Mouse (Mus musculus): ENCODE data around the gene Atp8a2.

Atp8a2 gene

DNA sequence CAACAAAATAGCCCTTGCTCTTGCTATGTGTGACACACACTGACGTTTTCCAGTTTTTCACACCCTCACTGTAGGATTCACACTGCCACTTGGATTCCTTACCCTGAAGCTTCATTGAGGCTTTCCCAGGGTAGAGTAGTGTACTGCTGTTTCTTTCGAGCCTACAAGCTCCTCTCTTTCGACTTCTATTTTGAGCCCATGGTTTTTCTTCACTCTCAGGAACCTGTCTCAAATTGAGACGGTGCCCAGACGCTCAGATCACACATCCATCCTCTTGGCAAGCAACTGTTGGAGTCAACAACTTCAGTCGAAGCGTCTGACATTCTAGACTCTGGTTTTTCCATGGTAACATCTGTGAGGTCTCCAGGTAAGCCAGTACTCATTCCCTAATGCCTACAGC, at the start of gene Atp8a2:
Gene Atp8a2, minus strand, starts transcription at position 296 of the 400 bp plus-strand sequence.
- no peak for DNase-seq (ENCODE audit: low spot score)

DNA sequence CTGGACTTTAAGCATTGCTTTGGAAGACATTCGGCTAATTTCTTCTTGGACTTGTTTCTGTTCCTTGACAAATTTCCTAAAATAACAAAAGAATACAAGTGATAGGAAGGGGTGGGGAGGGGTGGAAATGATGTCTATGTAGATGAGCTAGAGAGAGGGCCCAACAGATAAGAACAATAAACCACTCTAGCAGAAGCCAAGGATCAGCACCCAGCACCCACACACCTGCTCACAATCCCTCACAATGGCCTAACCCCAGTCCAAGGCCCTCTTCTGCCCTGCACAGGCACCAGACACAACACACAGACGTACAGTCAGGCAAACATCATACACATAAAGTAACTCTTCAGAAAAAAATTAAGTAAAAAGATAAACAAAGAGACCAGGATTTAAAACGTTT, 41.6 kb upstream of the Atp8a2 start:
- no peak for DNase-seq (ENCODE audit: low spot score)

DNA sequence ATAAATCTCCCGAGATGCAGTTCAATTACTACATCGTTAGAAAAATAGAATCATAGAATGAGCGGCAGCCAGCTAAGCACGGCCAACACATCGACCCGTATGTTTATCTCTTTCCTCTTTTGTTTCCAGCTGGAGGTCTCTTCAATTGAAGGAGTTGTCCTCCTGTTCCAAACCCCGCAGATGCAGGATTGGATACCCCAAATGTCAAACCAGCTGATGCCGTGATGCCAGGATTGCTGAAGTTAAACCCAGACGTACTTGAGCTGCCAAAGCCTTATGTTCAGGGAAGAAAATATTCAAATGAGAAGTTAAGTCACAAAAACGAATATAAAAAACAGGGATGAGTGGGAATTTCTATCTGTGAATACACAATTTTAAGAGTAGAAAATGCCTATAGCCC, 22.9 kb upstream of the Atp8a2 start:
- no peak for DNase-seq (ENCODE audit: low spot score)

DNA sequence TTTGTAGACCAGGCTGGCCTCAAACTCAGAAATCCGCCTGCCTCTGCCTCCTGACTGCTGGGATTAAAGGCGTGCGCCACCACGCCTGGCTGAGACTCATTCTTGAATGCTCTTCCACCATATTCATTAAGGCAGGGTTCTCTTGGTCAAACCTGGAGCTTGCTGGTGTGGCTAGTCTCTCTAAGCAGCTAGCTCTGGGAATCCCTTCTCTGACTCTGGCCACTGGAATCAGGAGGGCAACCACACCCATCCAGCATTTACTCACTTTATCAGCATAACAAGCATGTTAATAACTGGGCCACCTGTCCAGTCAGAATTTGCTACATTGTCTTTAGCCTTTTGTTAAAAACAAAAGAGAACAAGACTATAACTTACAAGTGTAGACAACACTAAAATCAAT, 20.6 kb upstream of the Atp8a2 start:
- no peak for DNase-seq (ENCODE audit: low spot score)

DNA sequence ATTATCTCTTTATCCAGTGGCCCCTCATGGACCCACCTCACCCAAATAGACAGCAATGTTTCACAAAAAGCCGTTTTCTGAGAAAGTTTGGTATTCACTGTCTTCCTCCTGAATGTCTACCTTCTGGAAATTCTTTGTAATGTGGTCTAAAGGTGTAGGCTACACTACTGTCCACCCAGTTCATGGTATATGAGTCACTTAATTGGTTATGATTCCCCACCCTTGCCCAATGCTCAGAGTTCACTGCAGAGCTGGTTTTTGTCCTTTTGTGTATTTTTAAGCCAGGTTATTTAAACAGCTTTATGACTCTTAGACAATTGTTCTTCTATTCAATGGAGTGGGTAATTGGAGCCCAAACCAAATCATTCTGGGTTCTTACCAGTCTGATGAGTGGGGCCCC, 19.1 kb upstream of the Atp8a2 start:
- DNase-seq (ENCODE audit: low spot score), result no peak

DNA sequence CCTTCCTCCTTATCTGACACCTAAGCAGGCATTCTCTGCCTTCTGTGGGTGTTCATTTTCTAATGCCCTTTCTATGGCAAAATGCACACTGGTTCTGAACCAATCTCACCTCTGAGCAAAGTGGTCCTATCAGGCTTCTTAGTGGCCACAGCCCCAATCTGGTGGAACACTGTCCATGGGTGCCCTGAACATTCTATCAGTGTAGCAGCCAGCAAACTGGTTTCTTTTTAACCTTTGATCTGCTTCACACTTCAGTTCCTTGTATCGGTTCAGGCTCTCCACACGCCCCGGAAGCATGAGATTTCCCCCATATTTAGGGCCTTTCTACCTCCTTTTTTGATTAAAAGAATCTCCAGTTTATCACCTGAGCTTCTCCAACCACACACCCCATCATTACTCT, 18.0 kb upstream of the Atp8a2 start:
- no peak for DNase-seq (ENCODE audit: low spot score)

DNA sequence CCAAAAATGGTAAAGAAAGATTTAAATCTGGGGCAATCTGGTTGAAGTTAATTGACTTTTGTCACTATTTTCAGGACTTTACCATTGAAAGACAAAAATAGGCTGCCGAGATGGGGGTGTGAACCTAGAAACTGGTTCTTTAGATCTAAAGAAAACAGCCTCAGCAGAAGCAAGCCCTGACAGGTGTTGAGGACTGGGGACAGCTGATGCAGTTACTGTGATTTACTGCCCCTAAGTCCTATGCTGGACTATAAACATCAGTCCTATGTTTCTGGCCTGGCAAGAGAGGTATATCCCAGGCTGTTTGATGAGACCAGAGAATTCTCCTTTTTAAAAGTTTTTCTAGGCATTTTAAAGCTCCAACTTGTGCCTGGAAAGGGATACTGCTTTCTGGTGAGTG, 17.1 kb upstream of the Atp8a2 start:
- no peak for DNase-seq (ENCODE audit: low spot score)

DNA sequence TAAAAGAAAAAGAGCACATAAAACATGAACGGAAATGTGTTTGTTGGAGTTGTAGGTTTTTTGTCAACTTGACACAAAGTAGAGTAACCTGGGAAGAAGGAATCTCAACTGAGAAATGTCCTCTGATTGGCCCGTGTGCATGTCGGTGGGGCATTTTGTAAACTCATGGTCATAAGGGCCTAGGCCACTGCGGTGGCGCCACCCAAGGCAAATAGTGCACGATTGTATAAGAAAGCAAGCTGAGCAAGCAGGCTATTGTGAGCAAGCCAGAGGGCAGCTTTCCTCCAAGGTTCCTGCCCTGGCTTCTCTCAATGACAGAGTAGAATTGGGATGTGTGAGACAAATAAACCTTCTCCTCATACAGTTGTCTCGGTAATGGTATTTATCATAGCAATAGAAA, 12.2 kb upstream of the Atp8a2 start:
- DNase-seq (ENCODE audit: low spot score), result no peak

DNA sequence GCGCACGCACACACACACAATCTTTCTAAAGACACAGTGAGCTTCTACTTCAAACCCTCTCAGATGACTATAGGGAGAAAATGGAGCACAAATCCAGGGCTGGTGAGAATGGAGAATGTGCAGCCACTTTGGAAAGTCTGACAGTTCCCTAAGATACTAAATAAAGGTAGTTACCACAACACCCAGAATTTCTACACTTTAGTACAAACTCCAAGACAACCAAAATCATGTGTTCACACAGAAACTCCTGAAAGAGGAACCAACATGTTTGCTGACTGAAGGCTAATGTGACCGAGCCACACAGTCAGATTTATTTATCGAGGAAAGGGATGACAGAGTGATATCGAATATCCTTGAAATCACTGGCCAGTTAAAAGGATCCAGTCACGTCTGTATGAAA, 8.0 kb upstream of the Atp8a2 start:
- DNase-seq (ENCODE audit: low spot score), result no peak

DNA sequence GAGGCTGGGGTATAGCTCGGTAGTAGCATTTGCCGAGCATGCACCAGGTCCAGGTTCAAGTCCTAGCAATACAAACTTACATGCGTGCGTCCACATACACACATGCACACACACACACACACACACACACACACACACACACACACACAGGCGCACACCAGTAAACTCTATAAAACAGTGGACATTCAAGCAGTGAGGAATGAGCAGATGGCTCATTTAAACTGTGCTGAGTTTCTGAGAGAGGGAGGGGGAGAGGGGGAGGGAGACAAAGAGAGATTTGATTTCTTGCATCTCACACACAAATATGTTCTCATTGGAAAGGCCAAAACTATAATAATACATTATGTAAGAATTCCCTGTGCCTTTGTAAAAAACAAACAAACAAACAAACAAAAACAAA, 980 bp downstream of the Atp8a2 start:
- no peak for DNase-seq (ENCODE audit: low spot score)

DNA sequence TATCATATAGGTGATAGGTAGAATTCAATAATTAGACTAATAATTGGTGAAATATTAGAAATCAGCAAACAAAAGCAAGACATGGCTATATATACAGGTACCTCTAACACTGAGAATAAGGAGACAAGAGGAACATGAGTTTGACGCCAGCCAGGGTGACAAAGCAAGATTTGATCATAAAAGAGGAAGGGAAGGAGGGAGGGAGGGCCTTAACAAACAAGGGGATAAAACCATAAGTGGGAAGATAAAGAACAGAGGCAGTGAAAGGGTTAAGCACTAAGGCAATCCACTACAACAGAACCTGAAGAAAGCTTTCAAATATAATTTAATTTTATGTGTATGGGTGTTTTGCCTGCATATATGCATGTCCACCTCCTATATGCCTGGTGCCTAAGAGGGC, 2.4 kb downstream of the Atp8a2 start:
- DNase-seq (ENCODE audit: low spot score), result no peak

DNA sequence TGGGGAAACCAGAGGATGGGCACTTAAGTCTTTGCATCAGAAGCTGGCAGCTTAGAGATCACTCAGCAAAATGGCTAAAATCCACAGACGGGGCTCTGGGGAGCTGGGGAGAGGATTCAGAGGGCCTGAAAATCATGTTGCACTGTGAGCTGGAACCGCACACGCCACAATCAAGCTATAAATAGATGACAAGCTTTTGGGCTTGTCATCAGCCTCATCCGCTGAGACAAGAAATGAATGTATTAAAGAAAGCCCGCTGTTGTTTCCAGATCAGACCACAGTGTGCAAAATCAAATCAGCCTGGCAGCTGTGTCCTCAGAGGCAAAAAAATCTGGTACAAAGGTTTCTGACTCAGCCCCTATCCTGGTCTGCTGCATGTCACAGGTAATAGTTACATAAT, 7.2 kb downstream of the Atp8a2 start:
- DNase-seq (ENCODE audit: low spot score), result no peak

DNA sequence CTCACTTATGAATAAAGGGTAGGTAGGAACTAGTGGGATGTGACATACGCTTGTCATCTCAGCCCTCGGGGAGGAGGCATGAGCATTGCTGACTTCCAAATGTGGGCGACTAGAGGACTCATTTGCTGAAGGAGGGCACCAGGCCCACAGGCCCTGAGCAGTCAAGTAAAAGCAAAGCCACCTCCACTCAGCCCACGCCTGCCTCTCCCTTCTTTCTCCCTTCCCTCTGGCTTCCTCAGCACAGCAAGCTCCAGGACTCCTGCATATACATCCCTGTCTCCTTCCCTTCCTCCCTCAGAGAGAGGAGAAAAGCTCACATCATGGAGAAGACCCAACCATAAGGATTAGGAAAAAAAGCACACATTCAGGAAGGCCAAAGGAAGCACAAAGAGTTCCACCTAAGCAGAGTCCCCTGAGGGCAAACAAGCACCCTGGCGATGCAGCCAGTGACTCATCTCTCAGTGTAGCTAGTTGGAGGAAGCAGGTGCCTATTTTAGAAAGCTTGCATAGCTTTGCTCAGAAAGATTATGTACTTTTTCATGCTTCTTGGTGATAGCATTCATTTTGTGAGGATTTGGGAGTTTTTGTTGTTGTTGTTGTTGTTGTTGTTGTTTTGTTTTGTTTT, 8.7 kb downstream of the Atp8a2 start:
- no peak for DNase-seq (ENCODE audit: low spot score)

DNA sequence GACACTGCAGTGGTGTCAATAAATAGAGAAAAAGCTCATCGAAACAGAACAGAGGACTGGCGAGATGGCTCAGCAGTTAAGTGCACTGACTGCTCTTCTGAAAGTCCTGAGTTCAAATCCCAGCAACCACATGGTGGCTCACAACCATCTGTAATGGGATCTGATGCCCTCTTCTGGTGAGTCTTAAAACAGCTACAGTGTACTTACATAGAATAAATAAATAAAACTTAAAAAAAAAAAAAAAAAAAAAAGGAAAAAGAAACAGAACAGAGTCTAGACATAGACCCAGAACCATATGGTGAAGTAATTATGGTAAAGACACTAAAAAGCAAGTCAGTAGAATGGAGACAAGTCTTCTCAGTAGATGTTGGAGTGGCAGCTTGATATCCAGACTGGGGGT, 15.7 kb downstream of the Atp8a2 start:
- no peak for DNase-seq (ENCODE audit: low spot score)

DNA sequence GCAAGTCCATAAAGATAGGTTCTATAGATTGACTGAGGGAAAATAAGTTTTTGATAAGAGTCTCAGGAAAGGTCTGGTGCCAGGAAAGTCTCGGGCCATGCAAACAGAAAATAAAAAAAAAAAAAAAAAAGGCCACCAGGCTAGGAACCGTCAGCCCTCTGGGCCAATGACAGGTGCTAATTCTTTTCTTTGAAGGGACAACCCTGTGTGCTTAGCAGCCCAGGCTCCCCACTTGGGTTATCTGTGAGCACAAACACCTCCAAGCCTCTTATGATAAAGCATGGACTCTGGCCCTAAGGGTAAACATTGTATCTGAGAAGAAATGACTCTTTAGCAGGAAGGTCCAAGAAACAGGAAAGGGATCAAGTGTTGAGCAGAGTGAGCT, 18.4 kb downstream of the Atp8a2 start:
- peak; percentile 82 for DNase-seq (ENCODE audit: low spot score)

DNA sequence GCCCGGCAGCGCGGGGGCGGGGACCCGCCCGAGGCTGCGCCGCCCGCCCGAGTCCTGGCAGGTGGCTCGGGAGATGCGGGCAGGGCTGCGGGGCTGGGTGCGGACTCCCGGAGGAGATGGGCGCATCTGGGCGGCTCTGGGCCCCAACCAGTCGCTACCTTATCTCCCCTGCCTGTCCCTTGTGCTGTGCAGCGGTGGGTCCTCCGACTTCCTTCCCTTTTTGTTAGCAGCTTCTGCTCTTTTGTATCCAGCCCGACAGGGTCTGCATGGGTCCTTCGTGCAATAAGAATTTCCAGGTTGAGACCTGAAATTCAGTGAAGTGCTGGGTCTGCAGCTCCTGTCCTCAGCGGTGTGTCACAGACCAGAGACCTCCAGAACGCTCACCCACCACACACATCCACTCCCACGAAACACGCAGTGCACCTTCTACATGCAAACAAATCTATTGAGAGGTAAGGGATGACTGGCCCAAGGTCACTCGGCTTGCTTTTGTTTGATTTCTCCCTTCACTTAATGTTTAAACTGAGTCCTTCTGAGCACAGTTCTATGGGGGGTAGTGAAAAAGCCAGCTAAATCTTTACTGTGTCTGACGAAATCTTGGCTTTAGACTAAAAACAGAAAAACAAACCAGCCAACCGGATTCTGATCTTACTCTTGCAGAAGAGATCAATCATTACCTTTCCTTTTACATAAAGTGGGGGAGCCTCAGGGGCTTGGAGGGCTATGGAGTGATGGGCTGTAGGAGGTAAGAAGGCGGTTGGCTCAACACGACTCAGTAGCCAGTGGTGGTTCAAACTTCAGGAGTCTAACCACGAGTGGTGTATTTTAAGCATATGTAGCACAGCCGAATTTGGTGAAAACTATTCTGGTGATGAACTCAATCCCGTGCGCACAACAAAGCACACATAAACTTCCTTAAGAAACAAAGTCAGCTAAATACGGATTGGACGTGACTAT, 19.1 kb downstream of the Atp8a2 start:
- DNase-seq (ENCODE audit: low spot score), result peak; percentile 77

DNA sequence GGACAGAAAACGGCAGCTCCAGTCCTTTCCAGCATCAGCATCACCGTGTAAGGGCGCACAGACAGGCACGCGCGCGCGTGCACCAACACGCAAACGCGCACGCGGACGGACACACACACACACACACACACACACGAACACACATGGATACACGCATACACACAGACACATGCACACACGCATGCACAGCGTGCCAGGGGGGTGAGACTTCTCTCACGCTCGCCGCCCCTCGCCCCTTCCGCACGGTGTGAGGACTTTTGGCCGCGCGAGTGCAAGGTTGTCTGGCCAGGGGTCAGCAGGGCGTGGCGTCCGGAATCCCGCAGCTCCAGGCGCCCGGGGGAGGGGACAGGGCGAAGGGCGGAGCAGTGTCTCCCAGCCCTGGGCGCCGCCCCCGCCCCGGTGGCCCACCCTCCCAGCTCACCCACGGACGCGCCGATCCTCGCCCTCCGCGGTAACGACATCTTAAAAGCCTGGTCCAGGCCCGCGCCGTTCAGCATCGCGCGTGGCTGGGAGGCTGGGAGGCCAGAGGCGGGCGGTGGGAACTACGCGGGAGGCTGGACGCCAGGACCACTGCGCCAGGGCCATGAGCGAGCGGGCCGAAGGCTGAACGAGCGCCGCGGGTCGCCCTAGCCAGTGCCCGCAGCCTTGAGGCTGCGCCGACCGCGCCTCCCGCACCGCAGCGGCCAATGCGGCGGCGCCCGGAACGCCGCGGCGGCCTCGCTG, 19.9 kb downstream of the Atp8a2 start:
- peak; percentile 90 for DNase-seq (ENCODE audit: low spot score)

DNA sequence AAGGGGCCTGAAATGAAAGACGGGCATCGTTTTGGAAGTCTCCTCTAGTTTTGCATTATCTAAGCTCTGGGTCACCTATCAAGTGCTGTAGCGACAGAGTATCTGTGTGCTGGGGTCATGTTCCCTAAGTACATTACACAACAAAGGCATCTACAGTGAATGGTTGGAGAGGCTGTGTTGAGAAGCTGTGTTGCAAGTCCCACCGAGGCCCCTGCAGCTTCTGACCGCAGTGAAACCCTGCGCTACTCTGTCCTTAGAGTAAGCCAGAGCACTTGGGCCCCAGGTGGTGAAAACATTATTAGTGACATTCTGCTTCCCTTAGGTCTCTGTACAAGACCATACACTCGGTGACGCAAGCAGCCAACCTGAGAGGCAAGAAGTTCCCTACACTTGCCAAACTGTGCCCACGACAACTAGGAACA, 20.5 kb downstream of the Atp8a2 start:
- DNase-seq (ENCODE audit: low spot score), result no peak

DNA sequence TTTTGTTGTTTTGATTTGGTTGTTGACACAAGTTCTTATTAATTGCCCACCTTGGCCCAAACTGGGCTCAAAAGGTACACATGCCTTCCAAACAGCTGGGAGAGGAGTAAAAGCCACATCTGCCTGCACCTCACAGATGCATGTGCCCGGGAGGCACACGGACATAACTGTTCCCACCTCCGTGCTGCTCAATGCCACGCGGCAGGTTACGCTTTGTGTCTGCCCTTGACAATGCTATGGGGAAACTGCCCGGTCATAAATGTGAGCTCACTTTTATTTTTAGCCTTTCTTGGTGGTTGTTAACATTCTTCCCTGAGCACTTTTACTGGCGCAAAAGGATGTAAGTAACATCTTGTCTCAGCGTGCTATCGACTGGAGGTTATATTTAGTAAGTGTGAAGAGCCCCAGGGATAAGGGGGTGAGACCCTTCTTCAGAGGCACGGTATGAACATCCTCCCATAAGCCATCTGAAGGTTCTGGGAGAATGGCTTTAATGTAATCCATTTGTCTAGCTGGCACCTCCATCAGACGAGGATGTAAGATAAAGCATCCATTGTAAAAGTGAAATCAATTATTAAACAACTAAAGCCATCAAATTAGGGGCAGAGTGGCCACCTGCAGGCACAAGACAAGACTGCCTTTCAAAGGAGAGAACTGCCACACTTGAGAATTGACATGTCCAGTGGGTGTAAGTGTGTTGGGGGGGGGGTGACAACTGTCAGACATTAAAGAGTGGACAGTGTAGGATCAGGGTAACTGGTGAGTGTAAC, 24.5 kb downstream of the Atp8a2 start:
- DNase-seq (ENCODE audit: low spot score), result no peak

DNA sequence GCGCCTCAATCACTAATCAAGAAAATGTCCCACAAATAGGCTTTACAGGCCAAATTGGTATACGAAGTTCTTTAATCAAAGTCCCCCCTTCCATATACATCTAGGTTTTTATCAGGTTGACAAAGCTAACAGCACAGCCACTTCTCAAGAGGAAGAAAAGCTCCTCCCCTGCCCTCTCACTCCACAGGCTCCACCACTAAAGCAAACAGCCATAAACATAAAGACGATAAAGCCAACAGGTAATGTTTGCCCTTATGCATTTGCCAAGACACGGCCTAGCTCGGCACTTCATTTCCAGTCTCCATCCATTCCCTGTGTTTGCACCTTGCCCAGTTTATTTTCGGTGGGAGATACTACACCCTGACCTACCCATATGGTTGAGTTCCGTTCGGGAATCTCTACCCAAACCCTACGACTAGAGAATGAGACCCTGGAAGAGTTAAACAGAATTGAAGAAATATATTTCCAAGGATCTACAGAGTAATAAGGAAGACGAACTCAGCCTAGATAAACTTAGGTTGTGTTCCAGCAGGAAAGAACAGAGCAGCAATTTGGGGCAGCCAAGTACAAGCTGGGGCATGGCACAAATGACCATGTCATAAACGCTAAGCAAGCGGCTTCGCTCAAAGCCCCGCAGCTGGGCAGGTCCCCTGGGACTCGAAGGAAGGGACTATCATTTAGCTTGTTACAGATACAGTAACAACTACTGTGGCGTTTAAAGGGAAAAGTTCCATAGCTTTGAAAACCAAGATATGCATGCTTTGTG, 26.0 kb downstream of the Atp8a2 start:
- DNase-seq (ENCODE audit: low spot score), result no peak

DNA sequence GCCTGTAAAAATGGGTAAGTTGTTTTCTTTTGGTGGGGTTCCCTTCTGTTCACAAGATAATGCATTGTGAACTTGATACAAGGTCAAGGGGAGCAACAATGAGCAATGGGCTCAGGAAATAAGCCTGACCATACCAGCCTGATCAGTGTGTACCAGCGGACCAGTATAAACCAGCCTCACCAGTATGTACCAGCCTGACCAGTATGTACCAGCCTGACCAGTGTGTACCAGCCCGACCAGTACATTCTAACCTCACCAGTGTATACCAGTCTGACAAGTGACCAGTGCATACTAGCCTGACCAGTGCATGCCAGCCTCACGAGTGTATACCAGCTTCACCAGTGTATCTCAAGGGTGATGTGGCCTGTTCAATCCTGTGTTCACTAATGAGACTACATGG, 33.6 kb downstream of the Atp8a2 start:
- no peak for DNase-seq (ENCODE audit: low spot score)

Measured in yolk sac, embryonic 10.5 days (tissue).